Mouse (Mus musculus) thymus, postnatal 4 days (tissue): ENCODE data around the gene Olfr259.

Experiments
- DNase-seq: peaks from one replicate; pipeline ENCODE4 v3.0.0; 2021

Olfr259 gene

DNA sequence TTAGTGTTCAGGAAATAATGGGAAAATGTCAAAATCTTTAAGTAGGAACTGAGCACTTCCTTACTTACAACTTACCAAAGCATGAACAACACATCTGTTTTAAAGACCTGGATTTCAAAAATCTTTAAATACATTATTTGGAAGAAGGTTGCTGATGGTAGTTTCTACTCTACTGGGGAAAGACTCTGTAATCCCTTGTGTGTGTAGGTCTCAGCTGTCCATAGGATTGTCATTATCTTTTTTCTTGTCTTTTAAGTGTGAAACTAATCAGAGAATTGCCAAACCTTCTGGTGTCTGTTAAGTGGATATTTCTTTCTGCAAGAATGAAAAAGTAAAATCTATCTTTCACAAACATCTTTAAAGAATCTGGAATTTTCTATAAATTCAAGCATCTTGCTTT, at the start of gene Olfr259:
TSS of gene Olfr259 (minus strand) at position 101 of the 400 bp plus-strand sequence.
- no peak for DNase-seq

DNA sequence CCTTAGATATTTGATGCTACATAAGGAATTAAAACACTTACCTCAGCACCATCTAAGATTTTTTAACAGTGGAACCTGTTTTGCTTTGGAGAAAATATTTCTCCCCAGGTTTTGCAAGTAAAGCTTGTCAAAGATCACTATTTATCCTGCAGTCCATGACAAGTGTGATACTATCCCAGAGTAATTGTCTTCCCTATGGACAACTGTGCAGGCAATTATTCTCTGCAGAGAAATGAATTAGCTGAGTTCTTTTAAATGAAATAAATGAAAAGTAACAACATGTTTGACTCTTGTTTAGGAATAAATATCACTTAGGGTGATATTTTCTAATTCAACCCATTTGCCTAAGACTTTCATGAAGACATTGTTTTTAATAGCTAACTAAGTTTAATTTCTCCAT, 38.2 kb upstream of the Olfr259 start, which contains the start of gene Olfr1111:
TSS of gene Olfr1111 (minus strand) at position 101 of the 400 bp plus-strand sequence.
- DNase-seq: no peak

DNA sequence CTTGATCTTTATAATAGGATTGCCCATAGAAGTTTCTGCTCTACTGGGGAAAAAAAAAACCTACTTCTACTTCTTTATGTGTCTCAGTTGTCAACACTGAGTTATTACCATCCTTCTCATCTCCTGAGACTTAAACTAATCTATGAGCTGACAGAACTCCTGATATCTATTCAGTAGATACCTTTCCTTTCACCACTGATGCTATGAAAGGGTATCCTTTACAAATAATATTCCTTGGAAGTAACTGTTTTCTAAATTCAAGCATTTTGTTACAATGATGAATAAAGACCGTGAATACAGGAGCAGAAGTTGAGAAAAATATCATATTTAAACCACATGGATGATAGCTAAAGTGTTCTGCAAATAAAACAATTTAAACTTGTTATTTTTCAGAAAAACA, 25.8 kb upstream of the Olfr259 start, which contains the start of gene Olfr1110:
TSS of gene Olfr1110 (minus strand) at position 101 of the 400 bp plus-strand sequence.
- no peak for DNase-seq

DNA sequence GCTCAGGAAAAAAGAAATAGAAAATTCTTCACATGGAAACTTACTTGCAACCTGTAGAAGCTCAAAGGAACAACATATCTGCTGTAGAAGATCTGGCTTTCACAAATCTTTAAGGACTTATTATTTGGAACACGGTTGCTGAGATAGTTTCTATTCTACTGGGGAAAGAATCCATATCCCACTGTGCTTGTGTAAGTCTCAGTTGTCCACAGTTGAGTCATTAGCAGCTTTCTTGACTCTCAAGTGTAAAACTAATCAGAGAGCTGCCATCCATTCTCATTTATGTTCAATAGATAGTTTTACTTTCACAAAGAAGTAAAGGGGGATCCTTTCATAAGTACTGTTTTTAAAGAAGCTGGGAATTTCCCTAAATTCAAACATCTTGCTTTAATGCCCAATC, 18.5 kb downstream of the Olfr259 start, which contains the start of gene Olfr1109:
TSS of gene Olfr1109 (minus strand) at position 101 of the 400 bp plus-strand sequence.
- no peak for DNase-seq

DNA sequence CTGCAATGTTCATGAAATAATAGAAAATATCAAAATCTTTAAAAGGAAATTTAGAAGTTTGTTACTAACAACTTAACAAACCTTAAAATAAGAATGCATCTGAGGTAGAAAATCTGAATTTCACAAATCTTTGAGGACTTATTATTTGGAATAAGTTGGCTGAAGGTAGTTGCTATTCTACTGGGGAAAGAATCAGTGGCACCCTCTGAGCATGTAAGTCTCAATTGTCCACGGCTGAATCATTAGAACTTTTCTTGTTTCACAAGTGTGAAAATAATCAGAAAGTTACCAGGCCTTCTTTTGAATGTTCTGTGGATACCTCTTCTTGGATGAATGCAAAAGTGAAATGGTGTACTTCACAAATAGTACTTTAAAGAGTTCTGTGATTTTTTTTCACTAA, 38.6 kb downstream of the Olfr259 start, which contains the start of gene Olfr1107:
TSS of gene Olfr1107 (minus strand) at position 101 of the 400 bp plus-strand sequence.
- no peak for DNase-seq
